Mouse (Mus musculus): Measurements from ENCODE around the gene Ralgps1.
"Not testable (repeated sequence)": the region's sequence is repeated elsewhere in the genome, so short reads cannot be mapped to it uniquely, and the experiment has no call there.

Ralgps1 gene

DNA sequence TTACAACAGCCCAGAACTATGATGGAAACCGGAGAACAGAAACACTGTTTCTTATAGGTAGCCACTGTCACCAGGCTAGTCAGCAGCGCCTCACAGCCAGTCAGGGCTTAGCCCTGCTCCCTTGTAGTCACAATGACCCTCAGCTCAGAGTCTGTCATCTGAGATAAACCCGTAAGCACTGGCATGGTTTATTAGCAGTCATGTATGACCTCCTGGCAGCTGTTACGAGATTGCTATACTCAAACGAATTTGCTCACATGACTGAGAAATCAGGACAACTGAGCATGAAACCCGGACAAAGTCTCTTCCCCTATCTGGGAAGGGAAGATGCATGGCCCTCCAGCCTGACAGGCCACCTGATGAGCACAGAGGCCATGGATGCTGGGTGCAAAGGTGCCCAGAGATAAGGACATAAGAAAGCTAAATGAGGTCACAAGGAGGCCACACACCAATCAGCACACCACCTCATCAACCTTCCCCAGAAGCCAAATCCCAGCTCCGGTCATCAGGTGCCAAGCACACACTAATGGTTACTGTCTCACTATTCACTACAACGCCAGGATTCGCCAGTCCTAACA is 10.1 kb downstream of the Ralgps1 start:
- no peak for DNase-seq (ENCODE audit: low spot score)

DNA sequence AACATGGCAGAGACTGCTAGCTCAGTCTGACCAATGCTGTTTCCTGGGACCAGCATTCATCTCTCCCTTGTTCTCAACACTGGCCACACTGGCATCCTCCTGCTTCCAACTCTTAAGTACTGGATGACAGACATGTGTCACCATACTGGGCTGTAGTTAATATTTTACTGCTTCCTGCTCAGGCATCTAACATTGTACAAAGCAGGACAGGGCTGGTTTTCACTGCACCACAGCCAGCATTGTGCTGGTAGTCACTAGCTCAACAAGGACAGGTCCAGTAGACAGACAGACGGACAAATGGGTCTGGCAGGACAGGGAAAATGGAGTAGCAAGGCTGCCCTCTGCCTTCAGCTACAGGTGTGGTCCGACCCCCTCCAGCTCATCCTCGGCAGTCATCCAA is 10.7 kb downstream of the Ralgps1 start:
- no peak for DNase-seq (ENCODE audit: low spot score)

DNA sequence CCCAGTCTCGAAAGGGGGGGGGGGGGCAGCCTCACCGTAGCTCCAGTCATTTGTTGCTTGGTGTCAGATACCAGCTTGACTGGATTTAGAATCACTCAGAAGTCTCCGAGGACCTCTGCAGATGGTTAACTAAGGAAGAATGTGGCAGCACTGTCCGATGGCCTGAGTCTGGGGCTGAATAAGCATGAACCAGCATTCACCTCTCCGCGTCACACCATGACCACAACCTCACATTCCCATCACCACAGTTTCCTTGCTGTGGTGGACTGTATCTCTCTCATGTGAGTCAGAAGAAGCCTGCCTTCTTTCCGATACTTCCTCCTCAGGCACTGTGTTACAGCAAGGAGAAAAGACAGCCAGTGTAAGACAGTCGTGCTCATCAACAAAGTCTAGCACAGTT is 12.1 kb downstream of the Ralgps1 start:
- no peak for DNase-seq (ENCODE audit: low spot score)

DNA sequence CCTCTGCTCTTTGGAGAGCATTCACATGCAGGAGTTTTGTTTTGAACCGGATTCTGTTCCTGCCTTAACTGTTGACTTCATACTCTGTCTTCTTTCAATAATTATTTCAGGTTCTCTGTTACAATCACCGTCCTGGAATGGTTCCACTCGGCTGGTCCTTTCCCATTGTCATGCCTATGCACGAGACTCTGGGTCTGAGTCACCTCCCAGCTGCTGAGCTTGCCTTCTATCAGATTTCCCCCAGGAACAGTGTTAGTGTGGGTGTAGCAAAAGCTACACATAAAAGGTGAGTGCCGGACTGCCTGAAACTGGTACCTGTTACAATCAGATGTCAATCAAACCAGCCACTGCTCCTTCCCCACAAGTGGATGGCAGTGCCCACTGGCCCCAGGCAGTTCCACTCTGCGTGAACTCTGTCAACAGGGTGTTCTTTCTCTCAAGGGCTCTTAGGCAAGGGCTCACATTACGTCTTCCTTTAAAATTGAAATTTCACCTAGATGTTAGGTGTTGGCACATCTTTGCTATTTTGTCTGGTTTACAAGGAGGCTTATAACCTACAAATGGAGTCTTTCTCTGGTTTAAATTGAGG is 13.9 kb downstream of the Ralgps1 start:
- DNase-seq (ENCODE audit: low spot score) = peak; percentile 36

DNA sequence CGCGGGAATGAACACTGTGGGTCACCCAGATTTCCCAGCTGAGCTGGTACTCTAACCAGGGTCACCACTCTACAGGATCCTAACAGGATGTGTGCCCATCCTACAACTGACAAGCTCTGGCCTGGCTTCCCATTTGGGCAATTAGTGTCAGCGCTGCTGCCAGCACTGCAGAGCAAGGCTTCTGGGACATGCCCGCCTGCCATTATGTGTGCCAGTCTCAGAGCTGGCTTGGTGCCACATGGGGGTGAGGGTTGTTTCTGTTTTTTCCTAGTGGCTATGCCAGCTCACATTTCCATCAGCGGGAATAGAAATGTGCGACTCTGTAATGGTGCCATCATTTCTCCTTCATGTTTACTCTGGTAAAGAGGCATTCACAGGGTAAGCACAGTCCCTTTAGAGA is 15.7 kb downstream of the Ralgps1 start:
- DNase-seq (ENCODE audit: low spot score) = no peak

DNA sequence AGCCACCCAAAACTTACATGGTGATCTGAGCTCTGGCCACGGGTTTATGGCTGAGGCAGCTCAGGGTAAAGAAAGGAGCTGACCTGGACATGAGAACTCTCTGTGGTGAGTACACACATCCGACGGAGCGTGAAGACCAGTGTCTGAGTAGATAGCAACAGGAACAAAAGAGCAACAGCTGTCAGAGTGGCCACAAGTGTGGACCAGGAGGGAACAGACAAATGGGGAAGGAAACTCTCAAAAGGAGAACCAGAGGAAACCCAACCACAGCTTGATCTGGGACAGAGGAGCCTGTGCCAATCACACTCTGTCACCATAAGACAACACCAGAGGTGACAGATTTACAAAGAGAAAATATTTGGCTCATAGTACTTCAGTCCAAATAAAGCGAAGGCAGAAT is 17.9 kb downstream of the Ralgps1 start:
- no peak for DNase-seq (ENCODE audit: low spot score)

DNA sequence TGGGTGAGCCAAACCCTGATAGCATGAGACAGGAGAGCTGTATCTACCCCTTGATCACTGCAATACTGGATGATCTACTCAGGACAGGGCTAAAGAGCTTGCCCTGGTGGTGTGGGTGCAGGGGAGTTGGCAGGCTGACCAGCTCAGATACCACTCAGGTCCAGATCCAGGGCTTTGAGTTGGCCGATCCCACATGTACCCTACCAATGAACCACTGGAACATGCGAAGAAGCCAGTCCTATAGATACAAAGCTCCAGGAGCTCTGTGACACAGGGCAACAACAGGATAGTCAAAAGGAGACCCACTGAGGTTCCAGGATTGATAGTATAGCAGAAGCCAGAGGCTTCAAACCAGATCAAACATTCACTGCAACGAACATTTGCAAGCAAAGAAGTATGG is 19.8 kb downstream of the Ralgps1 start:
- no peak for DNase-seq (ENCODE audit: low spot score)

DNA sequence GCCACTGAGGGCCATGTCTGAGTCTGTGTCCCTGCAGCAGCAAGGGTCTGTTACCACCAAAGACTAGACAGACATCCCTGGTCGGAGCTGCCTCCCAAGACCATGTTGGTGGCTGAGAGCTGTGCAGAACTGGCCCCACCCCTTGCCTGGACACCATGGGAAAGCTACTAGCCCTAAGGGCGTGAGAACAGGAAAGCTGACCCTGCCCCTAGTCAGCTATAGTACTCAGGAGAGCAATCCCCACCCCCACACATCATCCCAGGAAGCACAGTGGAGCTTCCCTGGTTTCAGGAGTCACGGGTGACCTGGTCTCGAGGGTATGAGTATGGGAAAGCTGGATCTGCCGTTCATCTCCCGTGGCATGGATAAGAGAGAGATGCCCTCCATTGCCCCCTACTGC is 20.4 kb downstream of the Ralgps1 start:
- no peak for DNase-seq (ENCODE audit: low spot score)

DNA sequence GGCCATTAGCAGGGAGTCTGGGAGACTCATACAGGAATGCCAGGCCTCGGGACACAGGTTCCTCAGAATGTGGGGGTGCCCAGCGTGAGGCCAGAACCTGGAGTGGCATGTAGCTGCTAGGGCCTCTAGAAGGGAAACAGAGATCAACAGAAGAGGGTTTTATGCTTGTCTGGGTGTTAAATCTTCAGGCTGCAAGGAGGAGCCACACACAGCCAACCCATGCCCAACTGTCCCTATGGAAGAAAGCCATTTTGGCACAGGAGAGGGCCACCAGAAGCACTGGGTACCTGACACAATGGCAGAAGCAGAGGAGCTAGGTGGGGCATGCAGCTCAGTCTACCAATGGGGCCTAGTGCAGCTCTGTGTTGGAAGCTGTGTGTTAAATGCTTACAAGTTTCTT is 21.7 kb downstream of the Ralgps1 start:
- no peak for DNase-seq (ENCODE audit: low spot score)

DNA sequence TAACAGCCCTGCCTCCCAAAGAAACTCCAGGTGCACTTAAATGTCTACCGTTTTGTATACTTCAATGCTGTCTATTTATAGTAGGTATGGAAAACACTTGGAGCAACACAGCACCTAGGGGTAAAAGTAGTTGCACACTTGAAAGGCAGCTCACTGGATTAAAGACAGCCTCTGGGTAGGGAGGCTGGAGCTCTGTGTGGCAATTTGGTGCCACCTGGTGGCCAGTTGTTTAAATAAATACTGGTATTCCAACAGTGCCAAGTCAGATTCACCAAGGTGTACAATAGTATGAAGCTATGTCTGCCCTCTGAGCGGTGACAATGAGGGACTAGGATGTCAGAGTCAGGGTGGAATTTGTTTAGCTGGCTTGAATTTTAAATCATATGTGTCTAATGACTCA is 22.2 kb downstream of the Ralgps1 start:
- DNase-seq (ENCODE audit: low spot score) = peak; percentile 80

DNA sequence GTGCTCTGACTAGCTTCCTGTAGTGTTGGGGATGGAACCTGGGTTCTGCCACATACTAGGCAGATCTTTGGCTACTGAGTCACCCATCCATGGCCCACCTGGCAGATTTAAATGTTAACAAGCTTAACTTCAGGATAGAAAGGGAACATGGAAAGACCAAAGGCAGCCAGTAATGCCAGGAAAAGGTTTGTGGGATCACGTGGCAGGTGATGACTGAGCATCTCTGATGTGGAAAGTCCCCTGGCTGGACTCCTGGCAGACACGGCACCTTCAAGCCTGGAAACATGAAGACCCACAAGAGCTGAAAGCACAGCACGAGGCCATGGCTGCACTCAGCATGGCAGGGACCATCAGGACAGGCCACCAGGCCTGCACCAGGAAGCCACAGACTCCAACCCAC is 23.0 kb downstream of the Ralgps1 start:
- DNase-seq (ENCODE audit: low spot score) = no peak

DNA sequence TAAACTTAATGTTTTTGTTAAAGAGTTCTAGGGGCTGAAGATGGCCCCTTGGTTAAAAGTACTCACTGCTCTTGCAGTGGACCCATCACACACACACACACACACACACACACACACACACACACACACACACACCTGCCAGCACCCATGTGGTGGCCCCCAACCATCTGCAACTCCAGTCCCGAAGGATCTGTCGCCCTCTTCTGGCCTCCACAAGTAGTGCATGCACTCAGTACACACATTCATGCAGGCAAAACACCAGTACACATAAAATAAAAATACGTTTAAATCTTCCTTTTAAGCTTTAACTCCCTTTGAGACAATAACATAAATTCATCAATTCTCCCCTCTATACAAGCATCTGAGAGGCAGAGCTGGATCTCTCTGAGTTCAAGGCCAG is 23.7 kb downstream of the Ralgps1 start:
- peak; percentile 51 for DNase-seq (ENCODE audit: low spot score)

DNA sequence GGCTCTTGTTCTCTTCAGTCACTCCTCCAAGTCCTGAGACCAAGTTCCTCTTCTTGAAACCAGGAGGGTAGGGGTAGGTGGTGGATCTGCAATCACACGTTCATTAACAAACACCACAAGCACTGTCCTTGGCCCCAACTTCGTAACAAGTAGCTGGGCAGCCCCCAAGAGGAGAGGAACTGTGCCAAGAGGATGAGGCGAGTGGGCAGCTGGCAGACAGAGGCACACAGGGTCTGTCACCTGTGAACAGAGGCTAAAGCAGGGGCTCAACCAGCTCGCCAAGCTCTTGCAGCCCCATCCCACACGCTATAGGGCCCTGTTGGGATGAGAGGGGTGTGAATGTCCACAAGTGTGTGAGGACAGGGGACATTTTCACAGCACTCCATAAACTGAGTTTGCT is 24.5 kb downstream of the Ralgps1 start:
- no peak for DNase-seq (ENCODE audit: low spot score)

DNA sequence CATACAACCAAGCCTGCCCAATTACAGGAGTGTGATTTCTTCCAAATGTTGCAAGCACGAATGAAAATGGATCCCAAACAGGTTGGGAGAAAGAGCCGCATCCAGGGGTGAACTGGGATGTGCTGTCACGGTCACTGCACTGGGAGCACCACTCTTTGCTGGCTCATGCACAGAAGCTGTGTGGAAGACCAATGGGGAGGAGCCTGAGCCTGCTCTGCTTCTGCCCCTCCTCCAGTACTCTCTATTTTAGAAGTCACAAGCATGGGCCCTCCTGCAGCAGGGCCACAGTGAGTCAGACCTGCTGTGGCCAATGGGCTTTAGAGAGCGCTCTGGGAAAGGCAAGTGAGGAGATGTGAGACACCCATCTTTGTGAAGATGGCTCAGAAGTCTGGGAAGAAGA is 25.3 kb downstream of the Ralgps1 start:
- DNase-seq (ENCODE audit: low spot score) = no peak

DNA sequence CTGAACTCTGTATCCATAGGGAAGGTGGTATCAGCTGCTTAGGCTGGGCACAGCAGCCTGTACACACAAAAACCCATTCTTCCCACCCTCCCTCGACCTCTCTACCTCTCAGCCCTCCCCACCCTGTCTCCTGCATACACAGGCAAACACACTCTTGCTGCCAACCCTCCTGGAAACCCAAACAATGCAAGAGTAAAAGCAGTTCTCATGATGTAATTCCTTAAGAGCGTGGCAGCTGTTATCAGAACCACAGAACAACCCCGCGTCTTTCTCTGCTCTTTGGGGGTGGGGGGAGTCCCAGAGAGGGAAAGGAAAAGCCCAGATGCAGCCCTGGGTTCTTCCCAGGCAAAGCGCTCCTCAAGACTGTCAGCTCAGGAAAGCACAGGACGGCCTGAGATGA is 25.8 kb downstream of the Ralgps1 start:
- no peak for DNase-seq (ENCODE audit: low spot score)

DNA sequence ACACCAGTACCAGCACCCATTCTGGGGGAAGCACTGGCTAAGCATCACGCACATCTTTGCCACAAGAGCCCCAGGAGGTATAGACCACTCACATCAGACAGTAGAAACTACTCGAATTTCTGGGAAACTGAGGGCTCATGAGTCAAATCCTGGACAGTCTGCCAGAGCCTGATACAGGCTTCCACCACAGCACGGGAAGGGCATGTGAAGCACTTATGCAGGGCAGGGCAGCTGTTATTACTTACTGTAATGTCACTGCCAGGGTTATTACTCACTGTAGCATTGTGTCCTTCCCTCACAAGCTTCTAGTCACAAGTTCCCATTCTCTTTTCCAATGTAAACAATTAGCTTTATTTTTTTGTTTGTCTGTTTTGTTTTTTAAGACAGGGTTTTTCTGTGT is 27.9 kb downstream of the Ralgps1 start:
- DNase-seq (ENCODE audit: low spot score) = no peak

DNA sequence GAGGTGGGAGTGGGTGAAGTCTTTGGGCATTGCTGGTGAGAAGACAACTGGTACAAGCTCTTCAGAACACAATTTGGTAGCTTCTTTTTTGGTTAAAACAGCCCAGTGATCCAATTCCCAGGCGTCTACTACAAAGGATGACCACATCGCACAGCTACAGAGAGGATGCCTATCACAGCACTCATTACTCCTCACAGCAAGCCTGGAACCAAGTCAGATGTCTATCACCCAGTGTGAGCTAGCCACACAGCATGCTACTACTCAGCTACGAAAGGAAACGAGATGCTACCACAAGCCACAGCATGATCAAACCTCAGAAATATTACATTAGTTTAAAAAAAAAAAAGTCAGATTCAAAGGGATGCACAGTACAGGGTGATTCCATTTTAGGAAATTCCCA is 29.1 kb downstream of the Ralgps1 start:
- no peak for DNase-seq (ENCODE audit: low spot score)

DNA sequence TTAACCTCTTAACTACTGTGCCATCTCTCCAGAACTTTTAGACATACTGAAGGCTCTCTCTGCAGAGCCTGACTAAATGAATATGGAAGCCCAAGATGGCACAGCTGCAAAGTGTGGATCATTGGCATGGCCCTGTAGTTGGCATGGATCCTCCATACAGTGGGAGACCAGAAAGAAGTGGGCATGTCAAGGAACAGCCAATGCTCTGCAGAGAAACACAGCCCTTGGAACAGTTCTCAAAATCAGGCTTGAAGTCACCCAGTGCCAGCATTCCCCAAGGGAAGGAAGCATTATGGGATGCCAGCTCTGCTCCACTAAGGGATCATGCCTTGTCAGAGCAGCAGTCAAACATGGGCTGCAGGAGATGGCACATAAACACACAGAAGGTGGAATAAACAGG is 35.5 kb downstream of the Ralgps1 start:
- no peak for DNase-seq (ENCODE audit: low spot score)

DNA sequence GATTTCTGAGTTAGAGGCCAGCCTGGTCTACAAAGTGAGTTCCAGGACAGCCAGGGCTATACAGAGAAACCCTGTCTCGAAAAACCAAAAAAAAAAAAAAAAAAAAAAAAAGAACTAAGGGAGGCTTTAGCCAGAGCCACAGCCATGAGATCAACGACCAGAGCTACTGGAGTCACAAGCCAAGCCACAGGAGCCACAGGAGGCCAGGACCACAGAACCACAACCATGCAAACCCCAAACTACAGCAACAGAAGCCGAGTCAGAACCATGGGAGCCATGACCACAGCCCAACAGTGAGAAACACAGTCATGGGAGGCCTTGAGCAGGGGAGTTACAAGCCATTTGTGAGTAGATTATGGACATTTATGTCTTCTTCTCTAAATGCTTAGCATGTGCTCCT is 41.7 kb downstream of the Ralgps1 start:
- DNase-seq (ENCODE audit: low spot score) = no peak

DNA sequence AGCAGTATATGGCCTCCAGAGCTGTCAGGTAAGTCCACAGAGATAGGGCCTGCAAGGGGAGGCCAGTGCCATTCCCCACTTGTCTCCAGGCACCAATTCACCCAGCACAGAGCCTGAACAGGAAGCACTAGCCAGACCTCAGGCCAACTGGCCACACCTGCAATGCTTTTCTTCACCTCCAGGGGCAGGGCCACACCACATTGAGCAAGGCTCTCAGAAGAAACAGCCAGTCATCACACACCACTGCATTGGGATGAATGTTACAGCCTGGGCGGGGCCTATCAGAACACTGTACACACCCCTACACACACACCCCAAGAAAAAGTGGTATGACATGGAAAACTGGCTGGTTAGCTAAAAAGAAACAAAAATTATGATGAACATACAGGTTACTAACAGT is 42.3 kb downstream of the Ralgps1 start:
- DNase-seq (ENCODE audit: low spot score) = peak; percentile 32

DNA sequence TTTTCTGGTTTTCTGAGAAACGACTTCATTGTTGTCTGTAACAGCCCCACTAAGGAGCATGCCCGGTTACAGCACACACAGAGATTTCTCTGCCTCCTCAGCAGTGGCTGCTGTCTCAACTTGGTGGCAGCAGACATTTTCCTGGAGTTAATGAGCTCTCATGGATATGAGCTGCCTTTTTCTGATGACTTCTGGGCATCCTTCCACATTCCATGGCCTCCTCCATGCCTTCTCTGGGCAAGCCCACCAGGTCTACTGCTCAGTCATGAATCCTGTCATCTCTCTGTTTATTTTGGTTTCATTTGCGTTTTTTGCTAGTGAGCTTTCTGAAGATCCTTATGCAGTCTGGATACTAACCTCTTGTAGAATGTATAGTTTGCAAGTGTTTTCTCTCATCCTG is 45.9 kb downstream of the Ralgps1 start:
- no peak for DNase-seq (ENCODE audit: low spot score)

DNA sequence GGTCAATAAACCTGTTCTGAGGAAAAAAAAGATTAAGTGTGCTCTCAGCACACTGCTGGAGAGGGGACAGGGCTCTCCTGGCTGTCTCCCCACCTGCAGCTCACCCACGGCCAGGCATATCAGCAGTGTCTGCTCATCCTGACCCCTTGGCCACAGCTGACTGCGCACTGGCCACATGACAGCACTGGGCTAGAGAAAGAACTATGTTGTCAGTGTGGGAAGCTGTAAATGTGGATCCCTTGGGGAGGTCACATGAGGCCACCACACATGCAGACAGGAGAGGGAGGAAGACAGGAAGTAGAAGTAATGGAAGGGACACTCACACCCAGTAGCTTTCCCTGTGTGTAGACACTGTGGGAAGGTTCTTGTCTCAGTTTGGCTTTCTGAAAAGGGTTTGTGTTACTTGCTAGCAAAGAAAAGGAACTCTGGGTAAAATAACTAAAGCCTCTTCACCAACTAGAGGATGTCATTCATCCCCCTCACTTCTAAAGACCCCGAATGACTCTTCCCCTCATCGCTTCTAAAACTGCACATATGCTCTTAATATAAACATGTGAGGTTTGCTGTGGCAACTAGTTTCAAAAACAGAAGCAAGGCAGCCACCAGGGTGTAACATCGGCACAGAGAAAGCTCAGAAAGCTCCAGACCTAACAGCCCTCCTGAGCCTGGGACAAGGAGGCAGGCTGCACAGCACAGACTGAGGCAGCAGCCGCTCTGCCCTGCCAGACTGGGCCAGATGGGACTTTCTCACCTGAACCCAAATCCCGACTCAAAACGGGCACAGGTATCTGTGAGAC is 47.3 kb downstream of the Ralgps1 start:
- no peak for DNase-seq (ENCODE audit: low spot score)

DNA sequence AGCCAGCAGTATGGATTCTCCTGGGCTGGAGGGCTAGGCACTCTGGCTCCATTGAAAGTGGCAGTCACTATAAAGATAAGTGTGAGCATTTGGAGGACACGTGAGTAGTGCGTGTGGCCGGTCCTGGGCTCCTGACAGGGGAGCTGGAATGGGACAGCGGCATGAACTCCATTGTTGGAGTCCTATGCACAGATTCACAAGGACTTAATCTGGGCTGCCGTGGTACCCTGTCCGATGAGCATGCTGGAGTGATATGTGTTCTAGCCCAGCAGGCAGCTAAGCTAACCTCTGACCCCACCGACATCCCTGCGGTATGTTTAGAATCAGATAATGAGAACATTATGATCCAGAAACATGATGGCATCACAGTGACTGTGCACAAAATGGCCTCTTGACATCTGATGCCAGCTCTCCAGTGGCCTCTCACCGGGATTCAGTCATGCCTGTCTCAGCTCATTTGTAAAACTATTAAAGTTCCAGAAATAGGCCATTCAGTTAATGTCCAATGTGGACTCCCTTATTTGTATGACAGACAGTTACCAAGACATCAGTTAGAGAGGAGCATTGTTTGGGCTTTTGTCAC is 48.2 kb downstream of the Ralgps1 start:
- not testable (repeated sequence) for DNase-seq (ENCODE audit: low spot score)

Data from urinary bladder, postnatal 14 days (tissue).